Mouse (Mus musculus) ES-E14 (cell line): ENCODE measurements around the gene Taar7d. TPM values are rescaled to one million over a fixed set of nuclear protein-coding genes. Genes with fewer than 3 reads are reported as not detected.

ENCODE experiments used
- DNase-seq: peaks from one replicate; pipeline ENCODE4 v3.0.0-alpha.2; 2013; ENCODE audit warnings: low read depth, low spot score
- H3K27ac ChIP-seq: 2 replicates; pipeline ENCODE4 v1.5.1; 2012; ENCODE audit warnings: low read depth, mild to moderate bottlenecking, low read length, moderate library complexity, mixed read lengths; ENCODE audit not compliant: poor library complexity, insufficient read depth, severe bottlenecking
- H3K36me3 ChIP-seq: 2 replicates; pipeline ENCODE4 v1.6.1; 2012; ENCODE audit warnings: mild to moderate bottlenecking, low read length, moderate library complexity, mixed read lengths; ENCODE audit not compliant: control insufficient read depth, poor library complexity, insufficient read depth, severe bottlenecking
- H3K4me1 ChIP-seq, 2 experiments: fragments of 150-350 bp in 1 of 2; sonication (generic) in 1 of 2; 2 replicates each; pipeline ENCODE4 v1.6.1; 2012; ENCODE audit warnings: low read length in 2 of 2, mild to moderate bottlenecking in 1 of 2, mixed read lengths in 1 of 2; ENCODE audit not compliant: control insufficient read depth in 2 of 2, insufficient read depth in 2 of 2, poor library complexity in 1 of 2
- H3K4me3 ChIP-seq, 2 experiments: fragments of 150-350 bp in 1 of 2; sonication (generic) in 1 of 2; 2 replicates each; pipeline ENCODE4 v1.5.1; 2012; ENCODE audit warnings: low read length in 2 of 2, low read depth in 1 of 2, mild to moderate bottlenecking in 1 of 2, mixed read lengths in 1 of 2; ENCODE audit not compliant: insufficient read depth in 1 of 2, poor library complexity in 1 of 2, severe bottlenecking in 1 of 2
- H3K9ac ChIP-seq: 2 replicates; pipeline ENCODE4 v1.6.1; 2012; ENCODE audit warnings: low read depth, mild to moderate bottlenecking, low read length, mixed read lengths; ENCODE audit not compliant: poor library complexity, insufficient read depth, severe bottlenecking
- H3K9me3 ChIP-seq: fragments of 150-350 bp; sonication (generic); 2 replicates; pipeline ENCODE4 v1.6.1; 2012; ENCODE audit warnings: low read depth, mild to moderate bottlenecking, low read length; ENCODE audit not compliant: control insufficient read depth, insufficient read depth
- CHD2 ChIP-seq: IDR thresholded peaks from 2 replicates; pipeline ENCODE4 v1.6.1; 2014; ENCODE audit warnings: mild to moderate bottlenecking, low read depth, low read length, inconsistent platforms
- HCFC1 ChIP-seq: IDR thresholded peaks from 2 replicates; pipeline ENCODE4 v1.6.1; 2012; ENCODE audit warnings: low read length, inconsistent platforms, borderline replicate concordance; ENCODE audit not compliant: insufficient read depth
- MAFK ChIP-seq: IDR thresholded peaks from 2 replicates; pipeline ENCODE4 v1.6.1; 2014; ENCODE audit warnings: mild to moderate bottlenecking, low read depth, low read length, inconsistent platforms; ENCODE audit not compliant: insufficient read depth
- ZC3H11A ChIP-seq: IDR thresholded peaks from 2 replicates; pipeline ENCODE4 v1.6.1; 2012; ENCODE audit warnings: low read depth, mild to moderate bottlenecking, inconsistent platforms, low read length, borderline replicate concordance
- ZNF384 ChIP-seq: IDR thresholded peaks from 2 replicates; pipeline ENCODE4 v1.6.1; 2012; ENCODE audit warnings: low read depth, low read length, inconsistent platforms
- in situ Hi-C, 2 experiments: fragments of 600-800 bp; cut with MboI; formaldehyde crosslinking; loops; one replicate each; pipeline ENCODE4 v1.15.1; 2025; ENCODE audit warnings: low sequenced_read_pairs in 2 of 2, inconsistent platforms in 1 of 2; ENCODE audit not compliant: unreplicated experiment in 2 of 2
- total RNA-seq: library from RNA; depleted of rRNA; stranded (reverse); fragments of 300-350 nt; gene quantifications from 2 replicates; pipeline ENCODE4 v1.2.3, GENCODE M21; 2012

Taar7d gene
- total RNA-seq, 1 experiment = not detected

- no peak for TF ChIP-seq ZC3H11A
- no peak for TF ChIP-seq ZNF384
- no peak for TF ChIP-seq MAFK
- TF ChIP-seq CHD2 = no peak
- TF ChIP-seq HCFC1 = no peak
- Histone ChIP-seq H3K9ac (no peak overlapping the region), H3K36me3 (no peaks in the 10 kb centered on the region), H3K4me3 (no peak overlapping the region), H3K9me3 (no peaks in the 10 kb centered on the region), H3K27ac (no peak overlapping the region), H3K4me1 (no peaks in the 10 kb centered on the region)
- in situ Hi-C loops = no loop called here
- no peak for DNase-seq
Measured at GRCm38 (mm10) chr10:24031347-24031746, 4.3 kb downstream of the Taar7d start.

GRCm38 (mm10) chr10:24037314-24037713 is 10.3 kb downstream of the Taar7d start, which contains the start of gene Taar7e:
TSS of gene Taar7e (plus strand) at chr10:24037614.
- H3K27ac ChIP-seq = no peak within 1 kb of the TSS
- no peak for TF ChIP-seq ZNF384
- TF ChIP-seq HCFC1 = no peak
- TF ChIP-seq MAFK = no peak
- no peak for TF ChIP-seq ZC3H11A
- no peak for TF ChIP-seq CHD2
- in situ Hi-C loops = no loop called here
- no peak within 1 kb of the TSS for H3K4me3 ChIP-seq
- H3K9ac ChIP-seq = no peak within 1 kb of the TSS
- H3K4me1 ChIP-seq = no peaks in the 10 kb centered on the region
- H3K9me3 ChIP-seq = no peaks in the 10 kb centered on the region
- DNase-seq = no peak
- H3K36me3 ChIP-seq = no peaks in the 10 kb centered on the region

- TF ChIP-seq MAFK (no peak), ZNF384 (no peak), CHD2 (no peak)
Measured at GRCm38 (mm10) chr10:24040120-24040869, 13.3 kb downstream of the Taar7d start.

GRCm38 (mm10) chr10:24049210-24049609 is 22.2 kb downstream of the Taar7d start, which contains the start of gene Taar7f:
TSS of gene Taar7f (plus strand) at chr10:24049510.
- Histone ChIP-seq H3K27ac (no peak within 1 kb of the TSS), H3K9me3 (no peaks in the 10 kb centered on the region), H3K4me3 (no peak within 1 kb of the TSS), H3K36me3 (no peaks in the 10 kb centered on the region), H3K4me1 (no peaks in the 10 kb centered on the region), H3K9ac (no peak within 1 kb of the TSS)
- no peak for DNase-seq
- no peak for TF ChIP-seq MAFK
- in situ Hi-C loops = no loop called here

More at GRCm38 (mm10) chr10:24040120-24040869, 13.3 kb downstream of the Taar7d start:
- DNase-seq = no peak
- H3K4me3 ChIP-seq = no peak overlapping the region
- no peaks in the 10 kb centered on the region for H3K9me3 ChIP-seq
- no peaks in the 10 kb centered on the region for H3K36me3 ChIP-seq
- no peaks in the 10 kb centered on the region for H3K4me1 ChIP-seq
- no peak overlapping the region for H3K27ac ChIP-seq
- no peak overlapping the region for H3K9ac ChIP-seq
- in situ Hi-C loops = no loop called here

- in situ Hi-C loops = no loop called here
- no peak overlapping the region for H3K27ac ChIP-seq
Measured at GRCm38 (mm10) chr10:24052039-24052438, 25.0 kb downstream of the Taar7d start.

More at GRCm38 (mm10) chr10:24052039-24052438, 25.0 kb downstream of the Taar7d start:
- Histone ChIP-seq H3K36me3 (no peaks in the 10 kb centered on the region), H3K9me3 (no peaks in the 10 kb centered on the region), H3K4me3 (no peak overlapping the region), H3K9ac (no peak overlapping the region), H3K4me1 (no peaks in the 10 kb centered on the region)
- DNase-seq = no peak
- TF ChIP-seq CHD2 (no peak), ZC3H11A (no peak), ZNF384 (no peak), HCFC1 (no peak), MAFK (no peak)
